In the genomic region with DNA sequence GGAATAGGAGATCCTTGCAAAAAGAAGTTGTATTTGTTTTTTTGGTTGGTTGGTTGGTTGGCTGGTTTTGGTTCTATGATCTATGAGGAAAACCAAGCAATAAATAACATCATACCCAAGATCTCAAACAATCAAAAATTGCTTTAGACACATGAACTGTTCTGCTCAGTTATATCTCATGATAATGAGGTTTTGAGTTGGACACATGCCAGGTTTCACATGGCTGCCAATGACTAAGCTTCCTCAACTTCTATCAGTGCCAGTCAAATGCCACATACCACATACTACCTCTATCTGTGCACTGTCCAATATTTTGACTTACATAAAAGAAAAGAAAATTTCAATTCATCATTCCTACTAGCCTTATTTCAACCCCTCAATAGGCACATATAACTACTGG, we compare ENCODE assay signal across 8 mouse cellular contexts.
DNase-seq lines count a peak whose midpoint lies in the region; ATAC-seq and TF ChIP-seq lines count a peak whose summit lies in the region.

No protein-coding gene starts in this region.

- H3K36me3 ChIP-seq in kidney, adult 2 months (ENCODE audit: control insufficient read depth, insufficient read depth, low read length), result no peaks in the 10 kb centered on the region
- H3K36me3 ChIP-seq in hindbrain, embryonic 11.5 days (ENCODE audit: control insufficient read depth, insufficient read depth, low read length), result no peaks in the 10 kb centered on the region
- H3K36me3 ChIP-seq in midbrain, embryonic 15.5 days (replicated peaks), result no peaks in the 10 kb centered on the region

- no peak for TF ChIP-seq CTCF in kidney, adult 2 months (conservative IDR thresholded peaks at IDR 0.05; ENCODE audit: insufficient read depth, insufficient read length, low read depth, low read length)
- no peak for TF ChIP-seq CTCF in layer of hippocampus, adult 2 months (conservative IDR thresholded peaks at IDR 0.05)

- no peak for TF ChIP-seq POLR2A in kidney, adult 2 months (IDR thresholded peaks at IDR 0.05; ENCODE audit: low read depth, low read length)

- H3K4me1 ChIP-seq in kidney, adult 2 months (ENCODE audit: control insufficient read depth, insufficient read depth, low read length), result peaks cover 7% of the 10 kb centered on the region; the same call in 1 of the 2 replicates
- H3K4me1 ChIP-seq in hindbrain, embryonic 11.5 days (replicated peaks; ENCODE audit: control insufficient read depth, insufficient read depth, low read length), result no peaks in the 10 kb centered on the region
- peaks cover 24% of the 10 kb centered on the region for H3K4me1 ChIP-seq in midbrain, embryonic 15.5 days

- H3K9ac ChIP-seq in hindbrain, embryonic 11.5 days (ENCODE audit: low read depth, low read length), result no peak overlapping the region
- no peak overlapping the region for H3K9ac ChIP-seq in midbrain, embryonic 15.5 days

- ATAC-seq in hindbrain, embryonic 11.5 days (ENCODE audit: low FRiP score), result no peak
- no peak for ATAC-seq in midbrain, embryonic 15.5 days (replicated peaks)
- ATAC-seq in erythroblast, adult 5-6 weeks (replicated peaks; ENCODE audit: low FRiP score, poor library complexity, severe bottlenecking), result no peak

- H3K4me3 ChIP-seq in kidney, adult 2 months (ENCODE audit: insufficient read depth, low read depth, low read length), result no peak overlapping the region
- peak overlapping the region; percentile 2; the same call in 1 of the 2 replicates for H3K4me3 ChIP-seq in hindbrain, embryonic 11.5 days (ENCODE audit: low read depth, low read length)
- no peak overlapping the region for H3K4me3 ChIP-seq in midbrain, embryonic 15.5 days
- no peak overlapping the region for H3K4me3 ChIP-seq in layer of hippocampus, adult 2 months

- no peak overlapping the region for H3K27ac ChIP-seq in kidney, adult 2 months (ENCODE audit: insufficient read depth, low read depth, low read length)
- H3K27ac ChIP-seq in hindbrain, embryonic 11.5 days (ENCODE audit: low read depth, low read length), result no peak overlapping the region
- H3K27ac ChIP-seq in midbrain, embryonic 15.5 days, result no peak overlapping the region
- H3K27ac ChIP-seq in layer of hippocampus, adult 2 months, result no peak overlapping the region

- H3K9me3 ChIP-seq in hindbrain, embryonic 11.5 days (ENCODE audit: control insufficient read depth, low read length), result no peaks in the 10 kb centered on the region
- no peaks in the 10 kb centered on the region for H3K9me3 ChIP-seq in midbrain, embryonic 15.5 days

- DNase-seq in kidney, adult 2 months, result peak; percentile 16
- DNase-seq in kidney, adult 11 months, result no peak
- DNase-seq in adipocyte (ENCODE audit: low spot score), result peak; percentile 49
- peak; percentile 38 for DNase-seq in hindbrain, embryonic 11.5 days (ENCODE audit: low spot score)
- no peak for DNase-seq in thymus, postnatal 0 days (ENCODE audit: low spot score)
- DNase-seq in layer of hippocampus, adult 2 months (ENCODE audit: low spot score in 2 of 2), result no peak

- H3K4me2 ChIP-seq in hindbrain, embryonic 11.5 days (replicated peaks; ENCODE audit: low read depth, low read length), result peak overlapping the region; percentile 27
- H3K4me2 ChIP-seq in midbrain, embryonic 15.5 days, result peak overlapping the region; percentile 27; the same call in 1 of the 2 replicates

- H3K27me3 ChIP-seq in kidney, adult 2 months (replicated peaks; ENCODE audit: control insufficient read depth, insufficient read depth, low read length), result no peaks in the 10 kb centered on the region
- H3K27me3 ChIP-seq in hindbrain, embryonic 11.5 days (ENCODE audit: control insufficient read depth, insufficient read depth, low read length), result no peaks in the 10 kb centered on the region
- no peaks in the 10 kb centered on the region for H3K27me3 ChIP-seq in midbrain, embryonic 15.5 days (replicated peaks)

Comparison
In these comparisons a context has a peak if more than half of its experiments do, and no peak if none do; other contexts are left out.
1. DNase-seq: peak in kidney, adult 2 months (single experiment), adipocyte (single experiment) and hindbrain, embryonic 11.5 days (single experiment); none in kidney, adult 11 months (single experiment), thymus, postnatal 0 days (single experiment) and layer of hippocampus, adult 2 months (0 of 2).